ENCODE assay signal across 11 mouse cellular contexts in genomic region chr5:139254938-139255337, GRCm38 (mm10). TPM values are rescaled to one million over a fixed set of nuclear protein-coding genes. Genes with fewer than 3 reads are reported as not detected.
DNase-seq lines count a peak whose midpoint lies in the region; ATAC-seq and TF ChIP-seq lines count a peak whose summit lies in the region.
"Had no signal": no experiment of that assay in that cellular context is flagged by ENCODE, and none has a peak within 500 bp of the region (broad histone marks: within the 10 kb centered on the region; RNA-seq: fewer than 3 reads in every experiment).

No protein-coding gene starts in this region.

- peak; percentile 12 for DNase-seq in cerebellum, adult 9-11 months
- DNase-seq in cerebellum, adult 18-20 months = no peak
- DNase-seq in heart, postnatal 0 days (ENCODE audit: low spot score) = no peak
- DNase-seq in heart, adult 8-10 months (ENCODE audit: low spot score) = no peak
- no peak for DNase-seq in testis, postnatal 14 days (ENCODE audit: low spot score)
- DNase-seq in thymus, postnatal 14 days = no peak
- DNase-seq in left cerebral cortex, postnatal 36 days (ENCODE audit: low spot score in 2 of 2) = no peak
- DNase-seq: cerebellum, postnatal 14 days; kidney, adult 11 months had no signal

- TF ChIP-seq CTCF in heart, postnatal 0 days (IDR thresholded peaks at IDR 0.05; ENCODE audit: low read depth) = no peak
- TF ChIP-seq CTCF in testis, adult 2 months (IDR thresholded peaks at IDR 0.05; ENCODE audit: control insufficient read depth, insufficient read depth, insufficient replicate concordance, low read depth, low read length) = peak; percentile 1; the same call in 1 of the 2 replicates

- ATAC-seq in heart, postnatal 0 days (ENCODE audit: insufficient read depth, low read depth) = no peak

- H3K27me3 ChIP-seq in heart, postnatal 0 days (ENCODE audit: control insufficient read depth, insufficient read depth, low read length) = no peaks in the 10 kb centered on the region
- no peaks in the 10 kb centered on the region for H3K27me3 ChIP-seq in testis, adult 2 months (ENCODE audit: control insufficient read depth, insufficient read depth, low read length)
- H3K27me3 ChIP-seq: embryonic facial prominence, embryonic 15.5 days had no signal

- H3K27ac ChIP-seq in heart, postnatal 0 days (ENCODE audit: low read depth) = peak overlapping the region; percentile 74
- no peak overlapping the region for H3K27ac ChIP-seq in testis, adult 2 months (ENCODE audit: control insufficient read depth, insufficient read depth, low read depth, low read length)
- H3K27ac ChIP-seq: embryonic facial prominence, embryonic 15.5 days had no signal

- WGBS in heart, postnatal 0 days = 74% methylated on average over 6 of the region's 6 CpGs

- H3K9ac ChIP-seq in heart, postnatal 0 days (replicated peaks; ENCODE audit: low read depth, low read length) = 0 out of 2 replicates have a peak overlapping the region, but pooled peaks have one; percentile 22
- H3K9ac ChIP-seq: embryonic facial prominence, embryonic 15.5 days had no signal

- intact Hi-C loops in left cerebral cortex, postnatal 36 days (cut with DNase I) = no loop called here

- no peak overlapping the region for H3K4me2 ChIP-seq in heart, postnatal 0 days (ENCODE audit: low read depth, low read length)

- no peak for TF ChIP-seq EP300 in heart, postnatal 0 days (IDR thresholded peaks at IDR 0.05; ENCODE audit: low read depth)

- no peak overlapping the region for H3K4me3 ChIP-seq in heart, postnatal 0 days (ENCODE audit: low read depth, low read length)
- no peak overlapping the region for H3K4me3 ChIP-seq in testis, adult 2 months (ENCODE audit: control insufficient read depth, low read depth, low read length)
- H3K4me3 ChIP-seq: embryonic facial prominence, embryonic 15.5 days had no signal

- TF ChIP-seq POLR2A in testis, adult 2 months (IDR thresholded peaks at IDR 0.05; ENCODE audit: control insufficient read depth, low read depth, low read length) = no peak

- H3K4me1 ChIP-seq in heart, postnatal 0 days (ENCODE audit: control insufficient read depth, insufficient read depth) = peaks cover 62% of the 10 kb centered on the region
- H3K4me1 ChIP-seq in testis, adult 2 months (ENCODE audit: control insufficient read depth, insufficient read depth, low read length) = peaks cover 18% of the 10 kb centered on the region

- H3K36me3 ChIP-seq in heart, postnatal 0 days (replicated peaks; ENCODE audit: control insufficient read depth, insufficient read depth, low read length) = peaks cover 10% of the 10 kb centered on the region
- no peaks in the 10 kb centered on the region for H3K36me3 ChIP-seq in testis, adult 2 months (ENCODE audit: control insufficient read depth, insufficient read depth, low read length)

- H3K9me3 ChIP-seq in heart, postnatal 0 days (replicated peaks; ENCODE audit: control insufficient read depth, low read length) = no peaks in the 10 kb centered on the region
- H3K9me3 ChIP-seq: embryonic facial prominence, embryonic 15.5 days had no signal

RNA-seq across cellular contexts. Expression of gene Get4, which starts 2.8 kb away (rescaled TPM):
- total RNA-seq in heart, postnatal 0 days (2014; rRNA removed; ENCODE audit: low replicate concordance) = 56.8 and 61.6 TPM in 2 replicates
- polyA plus RNA-seq in heart, postnatal 0 days (2015; fragmentation: Nextera tagmentation; extraction: Ambion mirVana) = 153 TPM in 2 replicates
- 10 to 100 TPM; 39.1 to 45.9 (median 43.7) TPM for total RNA-seq in heart, adult 8-10 months (2022)
- 117 and 150 TPM in 2 replicates for polyA plus RNA-seq in testis, adult 2 months (2012; rRNA removed)
- total RNA-seq in left cerebral cortex, postnatal 36 days (2021) = 10 to 100 TPM; 51.5 to 52.9 TPM

RNA-seq across cellular contexts. Expression of gene Sun1, which starts 54.5 kb away (rescaled TPM):
- 46.5 and 71.5 TPM in 2 replicates for total RNA-seq in heart, postnatal 0 days (2014; rRNA removed; ENCODE audit: low replicate concordance)
- 22.4 and 22.6 TPM in 2 replicates for polyA plus RNA-seq in heart, postnatal 0 days (2015; fragmentation: Nextera tagmentation; extraction: Ambion mirVana)
- total RNA-seq in heart, adult 8-10 months (2022) = 10 to 100 TPM; 48.0 to 58.0 (median 50.7) TPM
- 114 and 125 TPM in 2 replicates for polyA plus RNA-seq in testis, adult 2 months (2012; rRNA removed)
- 100 to 1,000 TPM; 136 to 141 TPM for total RNA-seq in left cerebral cortex, postnatal 36 days (2021)
